Mouse (Mus musculus) E14TG2a.4 (cell line): ENCODE data around the gene Dock7.

Experiments
- H3K27me3 ChIP-seq: 2 replicates; pipeline ENCODE4 v1.6.1; 2014; ENCODE audit warnings: low read length, control low read depth; ENCODE audit not compliant: insufficient read depth
- H3K36me3 ChIP-seq: 2 replicates; pipeline ENCODE4 v1.6.1; 2014; ENCODE audit warnings: low read length, control low read depth; ENCODE audit not compliant: insufficient read depth
- H3K4me1 ChIP-seq: replicated peaks from 2 replicates; pipeline ENCODE4 v1.6.1; 2014; ENCODE audit warnings: low read depth, low read length, control low read depth
- H3K4me3 ChIP-seq: replicated peaks from 2 replicates; pipeline ENCODE4 v1.5.1; 2014; ENCODE audit warnings: mild to moderate bottlenecking, low read length
- H3K9me3 ChIP-seq: 2 replicates; pipeline ENCODE4 v1.6.1; 2014; ENCODE audit warnings: low read length, control low read depth
- CTCF ChIP-seq: conservative IDR thresholded peaks from 2 replicates; pipeline ENCODE4 v1.5.1; 2014; ENCODE audit warnings: low read length
- NANOG ChIP-seq: IDR thresholded peaks from 2 replicates; pipeline ENCODE4 v1.6.1; 2014; ENCODE audit warnings: borderline replicate concordance, low read length, mixed read lengths
- POU5F1 ChIP-seq: IDR thresholded peaks from 2 replicates; pipeline ENCODE4 v1.6.1; 2014; ENCODE audit warnings: low read length, borderline replicate concordance

Gene Dock7

GRCm38 (mm10) chr4:98922643-98923567, 197.8 kb downstream of the Dock7 start:
- H3K27me3 ChIP-seq, result no peaks in the 10 kb centered on the region
- H3K4me3 ChIP-seq, result peak overlapping the region; percentile 98
- H3K36me3 ChIP-seq, result peaks cover 4% of the 10 kb centered on the region
- H3K4me1 ChIP-seq, result peaks cover 27% of the 10 kb centered on the region
- TF ChIP-seq NANOG, result no peak
- no peak for TF ChIP-seq POU5F1
- no peak for TF ChIP-seq CTCF
- no peaks in the 10 kb centered on the region for H3K9me3 ChIP-seq

- TF ChIP-seq CTCF, result no peak
- no peak for TF ChIP-seq NANOG
- TF ChIP-seq POU5F1, result no peak
- H3K4me1 ChIP-seq, result peaks cover 30% of the 10 kb centered on the region
- no peaks in the 10 kb centered on the region for H3K27me3 ChIP-seq
- no peaks in the 10 kb centered on the region for H3K9me3 ChIP-seq
- peak overlapping the region; percentile 98 for H3K4me3 ChIP-seq
- peaks cover 3% of the 10 kb centered on the region; the same call in 1 of the 2 replicates for H3K36me3 ChIP-seq
Measured at GRCm38 (mm10) chr4:98922061-98922642, 198.6 kb downstream of the Dock7 start.

- H3K4me3 ChIP-seq, result no peak overlapping the region
- H3K4me1 ChIP-seq, result peaks cover 31% of the 10 kb centered on the region
- H3K27me3 ChIP-seq, result no peaks in the 10 kb centered on the region
- no peak for TF ChIP-seq CTCF
- no peak for TF ChIP-seq NANOG
- no peak for TF ChIP-seq POU5F1
- no peaks in the 10 kb centered on the region for H3K36me3 ChIP-seq
- H3K9me3 ChIP-seq, result no peaks in the 10 kb centered on the region
Measured at GRCm38 (mm10) chr4:98920896-98921295, 199.8 kb downstream of the Dock7 start.

- H3K9me3 ChIP-seq, result no peaks in the 10 kb centered on the region
- TF ChIP-seq NANOG, result no peak
- TF ChIP-seq POU5F1, result no peak
- TF ChIP-seq CTCF, result no peak
- no peaks in the 10 kb centered on the region for H3K27me3 ChIP-seq
- peaks cover 24% of the 10 kb centered on the region for H3K4me1 ChIP-seq
- H3K36me3 ChIP-seq, result no peaks in the 10 kb centered on the region
- no peak overlapping the region for H3K4me3 ChIP-seq
Measured at GRCm38 (mm10) chr4:98918204-98918603, 202.5 kb downstream of the Dock7 start.

GRCm38 (mm10) chr4:98917724-98918123, 203.0 kb downstream of the Dock7 start:
- Histone ChIP-seq H3K36me3 (no peaks in the 10 kb centered on the region), H3K4me1 (peaks cover 24% of the 10 kb centered on the region), H3K9me3 (no peaks in the 10 kb centered on the region), H3K4me3 (no peak overlapping the region), H3K27me3 (no peaks in the 10 kb centered on the region)
- no peak for TF ChIP-seq NANOG
- no peak for TF ChIP-seq POU5F1
- TF ChIP-seq CTCF, result no peak

- no peaks in the 10 kb centered on the region for H3K9me3 ChIP-seq
- H3K4me1 ChIP-seq, result no peaks in the 10 kb centered on the region
- H3K27me3 ChIP-seq, result no peaks in the 10 kb centered on the region
- no peak overlapping the region for H3K4me3 ChIP-seq
- no peaks in the 10 kb centered on the region for H3K36me3 ChIP-seq
- no peak for TF ChIP-seq NANOG
- no peak for TF ChIP-seq POU5F1
- no peak for TF ChIP-seq CTCF
Measured at GRCm38 (mm10) chr4:98910246-98910645, 210.5 kb downstream of the Dock7 start.

- Histone ChIP-seq H3K36me3 (no peaks in the 10 kb centered on the region), H3K9me3 (no peaks in the 10 kb centered on the region), H3K27me3 (no peaks in the 10 kb centered on the region), H3K4me1 (peaks cover 25% of the 10 kb centered on the region), H3K4me3 (no peak overlapping the region)
- TF ChIP-seq POU5F1, result no peak
- no peak for TF ChIP-seq NANOG
- peak; percentile 82 for TF ChIP-seq CTCF
Measured at GRCm38 (mm10) chr4:98887148-98887547, 233.6 kb downstream of the Dock7 start.
